23 mouse cellular contexts compared by ENCODE assay signal in the genomic region with DNA sequence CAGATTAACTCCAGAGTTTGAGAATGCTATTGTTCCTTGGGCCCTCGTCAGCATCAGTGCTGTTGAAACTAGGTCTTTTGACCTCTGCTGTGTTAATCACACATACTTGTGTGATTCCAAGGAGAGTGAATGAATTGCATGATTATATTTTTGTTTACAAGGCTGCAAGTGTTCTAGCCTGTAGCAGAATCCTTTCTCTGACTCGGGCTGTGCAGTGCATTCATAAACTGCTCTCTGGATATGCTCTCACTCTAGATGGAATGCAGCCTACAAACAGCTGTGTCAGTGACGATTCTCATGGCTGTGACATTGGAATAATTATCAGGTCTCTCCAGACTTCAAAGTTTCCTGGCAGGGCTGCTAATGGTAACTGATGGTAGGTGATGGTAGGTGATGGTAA.
A peak's percentile ranks its signal among the peaks of the same experiment; 100 is the strongest.
DNase-seq lines count a peak whose midpoint lies in the region; ATAC-seq and TF ChIP-seq lines count a peak whose summit lies in the region.
"Had no signal": no experiment of that assay in that cellular context is flagged by ENCODE, and none has a peak within 500 bp of the region (broad histone marks: within the 10 kb centered on the region; RNA-seq: fewer than 3 reads in every experiment).

No protein-coding gene starts in this region.

- H3K4me1 ChIP-seq in embryonic facial prominence, embryonic 14.5 days (ENCODE audit: control insufficient read depth, insufficient read depth, low read length): no peaks in the 10 kb centered on the region
- H3K4me1 ChIP-seq in embryonic facial prominence, embryonic 10.5 days: no peaks in the 10 kb centered on the region
- no peaks in the 10 kb centered on the region for H3K4me1 ChIP-seq in limb, embryonic 14.5 days (ENCODE audit: control insufficient read depth, insufficient read depth, low read length)
- no peaks in the 10 kb centered on the region; the same call in 1 of the 2 replicates for H3K4me1 ChIP-seq in limb, embryonic 10.5 days
- H3K4me1 ChIP-seq in forebrain, postnatal 0 days (ENCODE audit: insufficient read depth): no peaks in the 10 kb centered on the region; the same call in 1 of the 2 replicates
- H3K4me1 ChIP-seq: embryonic facial prominence, embryonic 13.5 days; heart, embryonic 12.5 days; hindbrain, embryonic 15.5 days; limb, embryonic 13.5 days; liver, embryonic 15.5 days; neural tube, embryonic 12.5 days had no signal

- peak; percentile 13 for DNase-seq in embryonic facial prominence, embryonic 14.5 days (ENCODE audit: low spot score)
- DNase-seq in embryonic facial prominence, embryonic 10.5 days (ENCODE audit: low spot score): no peak
- DNase-seq in limb, embryonic 14.5 days (ENCODE audit: low spot score): peak; percentile 4
- DNase-seq in limb, embryonic 10.5 days (ENCODE audit: low spot score): no peak
- DNase-seq in forebrain, postnatal 0 days: peak; percentile 3
- peak; percentile 6 for DNase-seq in retina, postnatal 1 day
- DNase-seq in layer of hippocampus, adult 11-12 months (ENCODE audit: low spot score): no peak
- DNase-seq in adrenal gland, postnatal 25 days: no peak
- DNase-seq: adrenal gland, postnatal 14 days; cerebellum, adult 8-10 months; gastrocnemius, postnatal 36 days; kidney, adult 11 months; thymus, postnatal 25 days had no signal

- 30% methylated on average over 3 of the region's 3 CpGs for WGBS in embryonic facial prominence, embryonic 14.5 days
- 38% methylated on average over 3 of the region's 3 CpGs for WGBS in embryonic facial prominence, embryonic 10.5 days
- WGBS in limb, embryonic 14.5 days: 19% methylated on average over 3 of the region's 3 CpGs
- WGBS in limb, embryonic 10.5 days: 50% methylated on average over 3 of the region's 3 CpGs
- 7% methylated on average over 3 of the region's 3 CpGs for WGBS in forebrain, postnatal 0 days

- H3K9me3 ChIP-seq in embryonic facial prominence, embryonic 14.5 days (ENCODE audit: control insufficient read depth, low read length): no peaks in the 10 kb centered on the region
- no peaks in the 10 kb centered on the region for H3K9me3 ChIP-seq in embryonic facial prominence, embryonic 10.5 days
- no peaks in the 10 kb centered on the region for H3K9me3 ChIP-seq in limb, embryonic 14.5 days (ENCODE audit: control insufficient read depth, low read length)
- no peaks in the 10 kb centered on the region for H3K9me3 ChIP-seq in limb, embryonic 10.5 days (replicated peaks)
- no peaks in the 10 kb centered on the region for H3K9me3 ChIP-seq in forebrain, postnatal 0 days (ENCODE audit: low read length)
- H3K9me3 ChIP-seq: embryonic facial prominence, embryonic 13.5 days; heart, embryonic 12.5 days; hindbrain, embryonic 15.5 days; limb, embryonic 13.5 days; liver, embryonic 15.5 days; neural tube, embryonic 12.5 days had no signal

- no peak for ATAC-seq in embryonic facial prominence, embryonic 14.5 days (ENCODE audit: low read depth)
- no peak for ATAC-seq in limb, embryonic 14.5 days (ENCODE audit: low FRiP score, low read depth)
- peak; percentile 80 for ATAC-seq in forebrain, postnatal 0 days
- ATAC-seq: activated CD4-positive, CD25-positive, alpha-beta regulatory T cell, adult 4 months; CD4-positive, CD25-positive, alpha-beta regulatory T cell, adult 4 months; lung, postnatal 0 days had no signal

- TF ChIP-seq CTCF in forebrain, postnatal 0 days (IDR thresholded peaks at IDR 0.05; ENCODE audit: low read depth): no peak

- H3K36me3 ChIP-seq in embryonic facial prominence, embryonic 14.5 days (ENCODE audit: control insufficient read depth, insufficient read depth, low read length): no peaks in the 10 kb centered on the region
- H3K36me3 ChIP-seq in embryonic facial prominence, embryonic 10.5 days (replicated peaks): no peaks in the 10 kb centered on the region
- no peaks in the 10 kb centered on the region for H3K36me3 ChIP-seq in limb, embryonic 14.5 days (ENCODE audit: control insufficient read depth, insufficient read depth, low read length)
- H3K36me3 ChIP-seq in limb, embryonic 10.5 days: no peaks in the 10 kb centered on the region
- H3K36me3 ChIP-seq in forebrain, postnatal 0 days (ENCODE audit: insufficient read depth): no peaks in the 10 kb centered on the region
- H3K36me3 ChIP-seq: embryonic facial prominence, embryonic 13.5 days; heart, embryonic 12.5 days; hindbrain, embryonic 15.5 days; limb, embryonic 13.5 days; liver, embryonic 15.5 days; neural tube, embryonic 12.5 days had no signal

- no peak overlapping the region for H3K4me3 ChIP-seq in embryonic facial prominence, embryonic 14.5 days (ENCODE audit: low read depth, low read length)
- H3K4me3 ChIP-seq in embryonic facial prominence, embryonic 10.5 days: no peak overlapping the region
- H3K4me3 ChIP-seq in limb, embryonic 14.5 days (replicated peaks; ENCODE audit: low read length): no peak overlapping the region
- no peak overlapping the region for H3K4me3 ChIP-seq in limb, embryonic 10.5 days
- H3K4me3 ChIP-seq in forebrain, postnatal 0 days (ENCODE audit: low read depth, low read length): no peak overlapping the region
- H3K4me3 ChIP-seq: embryonic facial prominence, embryonic 13.5 days; heart, embryonic 12.5 days; hindbrain, embryonic 15.5 days; limb, embryonic 13.5 days; liver, embryonic 15.5 days; neural tube, embryonic 12.5 days had no signal

- H3K27me3 ChIP-seq in embryonic facial prominence, embryonic 14.5 days (replicated peaks; ENCODE audit: control insufficient read depth, insufficient read depth, low read length): no peaks in the 10 kb centered on the region
- H3K27me3 ChIP-seq in embryonic facial prominence, embryonic 10.5 days (replicated peaks; ENCODE audit: low read depth, poor library complexity, severe bottlenecking): no peaks in the 10 kb centered on the region
- no peaks in the 10 kb centered on the region for H3K27me3 ChIP-seq in limb, embryonic 14.5 days (ENCODE audit: control insufficient read depth, insufficient read depth, low read length)
- H3K27me3 ChIP-seq in limb, embryonic 10.5 days (ENCODE audit: low read depth, poor library complexity, severe bottlenecking): no peaks in the 10 kb centered on the region
- no peaks in the 10 kb centered on the region for H3K27me3 ChIP-seq in forebrain, postnatal 0 days (ENCODE audit: insufficient read depth, low read length)
- H3K27me3 ChIP-seq: embryonic facial prominence, embryonic 13.5 days; heart, embryonic 12.5 days; hindbrain, embryonic 15.5 days; limb, embryonic 13.5 days; liver, embryonic 15.5 days; neural tube, embryonic 12.5 days had no signal

- no peak overlapping the region for H3K27ac ChIP-seq in embryonic facial prominence, embryonic 14.5 days (replicated peaks; ENCODE audit: low read depth, low read length)
- H3K27ac ChIP-seq in embryonic facial prominence, embryonic 10.5 days (replicated peaks): no peak overlapping the region
- no peak overlapping the region for H3K27ac ChIP-seq in limb, embryonic 14.5 days (replicated peaks; ENCODE audit: low read depth, low read length)
- no peak overlapping the region for H3K27ac ChIP-seq in limb, embryonic 10.5 days
- no peak overlapping the region for H3K27ac ChIP-seq in forebrain, postnatal 0 days (ENCODE audit: low read depth, low read length)
- H3K27ac ChIP-seq: embryonic facial prominence, embryonic 13.5 days; hindbrain, embryonic 15.5 days; kidney, postnatal 0 days; limb, embryonic 13.5 days; liver, embryonic 15.5 days; neural tube, embryonic 12.5 days had no signal

- no peak overlapping the region for H3K9ac ChIP-seq in embryonic facial prominence, embryonic 14.5 days (ENCODE audit: low read depth, low read length)
- H3K9ac ChIP-seq in limb, embryonic 14.5 days (ENCODE audit: low read depth, low read length, severe bottlenecking): no peak overlapping the region
- no peak overlapping the region for H3K9ac ChIP-seq in forebrain, postnatal 0 days
- H3K9ac ChIP-seq: embryonic facial prominence, embryonic 13.5 days; heart, embryonic 12.5 days; hindbrain, embryonic 15.5 days; limb, embryonic 13.5 days; liver, embryonic 15.5 days; neural tube, embryonic 12.5 days had no signal

- TF ChIP-seq POLR2A in limb, embryonic 14.5 days (IDR thresholded peaks at IDR 0.05; ENCODE audit: borderline replicate concordance, extremely low read depth, insufficient read depth, insufficient read length): no peak

- no peak overlapping the region for H3K4me2 ChIP-seq in embryonic facial prominence, embryonic 14.5 days (ENCODE audit: low read depth, low read length)
- H3K4me2 ChIP-seq in limb, embryonic 14.5 days (replicated peaks; ENCODE audit: low read depth, low read length, severe bottlenecking): no peak overlapping the region
- H3K4me2 ChIP-seq in forebrain, postnatal 0 days (ENCODE audit: low read depth): no peak overlapping the region
- H3K4me2 ChIP-seq: embryonic facial prominence, embryonic 13.5 days; heart, embryonic 12.5 days; hindbrain, embryonic 15.5 days; limb, embryonic 13.5 days; liver, embryonic 15.5 days; neural tube, embryonic 12.5 days had no signal

Comparison
In these comparisons a context has a peak if more than half of its experiments do, and no peak if none do; other contexts are left out.
1. DNase-seq: peak in embryonic facial prominence, embryonic 14.5 days (single experiment), limb, embryonic 14.5 days (single experiment), forebrain, postnatal 0 days (single experiment) and retina, postnatal 1 day (single experiment); none in embryonic facial prominence, embryonic 10.5 days (single experiment), limb, embryonic 10.5 days (single experiment), layer of hippocampus, adult 11-12 months (single experiment) and adrenal gland, postnatal 25 days (single experiment).